Mouse (Mus musculus) skeletal muscle tissue, postnatal 0 days (tissue): ENCODE measurements around the gene Smpd1. TPM values are rescaled to one million over a fixed set of nuclear protein-coding genes. Genes with fewer than 3 reads are reported as not detected.

ENCODE experiments used
- polyA plus RNA-seq: library from polyadenylated mRNA; unstranded; fragments of >200 nt; fragmentation: Nextera tagmentation; extraction: Ambion mirVana; gene quantifications from 2 replicates; pipeline ENCODE4 v1.2.1, GENCODE M21; 2015

The Smpd1 gene
- polyA plus RNA-seq = 41.9 and 44.7 TPM in 2 replicates

GRCm38 (mm10) chr7:105554212-105554942 is at the start of gene Smpd1:
Gene Smpd1, plus strand, starts transcription at chr7:105554360.

GRCm38 (mm10) chr7:105581094-105581703 is 27.0 kb downstream of the Smpd1 start, which contains the start of gene Apbb1:
Gene Apbb1, minus strand, starts transcription at chr7:105581653.

Other genes starting within 250 kb of the Smpd1 start
- gene Olfr689, start 243.2 kb upstream of the Smpd1 start, polyA plus RNA-seq = not detected in 2 replicates
- gene Olfr690, start 220.3 kb upstream of the Smpd1 start, polyA plus RNA-seq = not detected in 2 replicates
- gene Olfr691, start 212.1 kb upstream of the Smpd1 start, polyA plus RNA-seq = not detected in 2 replicates
- gene Olfr692, start 186.1 kb upstream of the Smpd1 start, polyA plus RNA-seq = not detected in 2 replicates
- gene Gm5901, start 179.3 kb upstream of the Smpd1 start, polyA plus RNA-seq = not detected in 2 replicates
- gene Fam160a2, start 154.3 kb upstream of the Smpd1 start, polyA plus RNA-seq = 18.4 and 19.4 TPM in 2 replicates
- 0.08 TPM in 1 of 2 replicates, not detected in the other for gene Cnga4, start 149.8 kb upstream of the Smpd1 start, polyA plus RNA-seq
- gene Cckbr, start 128.6 kb upstream of the Smpd1 start, polyA plus RNA-seq = not detected in 2 replicates
- gene Cavin3, start 72.1 kb upstream of the Smpd1 start, polyA plus RNA-seq = 86.4 and 116 TPM in 2 replicates
- 15.7 and 18.3 TPM in 2 replicates for gene Apbb1, start 27.3 kb downstream of the Smpd1 start, polyA plus RNA-seq
- 0.54 and 0.94 TPM in 2 replicates for gene Hpx, start 45.8 kb downstream of the Smpd1 start, polyA plus RNA-seq
- 15.6 and 17.9 TPM in 2 replicates for gene Trim3, start 79.2 kb downstream of the Smpd1 start, polyA plus RNA-seq
- 179 and 197 TPM in 2 replicates for gene Timm10b, start 85.7 kb downstream of the Smpd1 start, polyA plus RNA-seq
- gene Arfip2, start 86.1 kb downstream of the Smpd1 start, polyA plus RNA-seq = 32.8 and 41.9 TPM in 2 replicates
- 37.9 and 39.9 TPM in 2 replicates for gene Gm45799, start 86.2 kb downstream of the Smpd1 start, polyA plus RNA-seq
- gene Dnhd1, start 96.5 kb downstream of the Smpd1 start, polyA plus RNA-seq = 0.46 and 0.71 TPM in 2 replicates
- 343 and 379 TPM in 2 replicates for gene Ilk, start 182.2 kb downstream of the Smpd1 start, polyA plus RNA-seq
- 16.4 and 21.1 TPM in 2 replicates for gene Rrp8, start 183.0 kb downstream of the Smpd1 start, polyA plus RNA-seq
- 75.4 and 75.7 TPM in 2 replicates for gene Taf10, start 190.0 kb downstream of the Smpd1 start, polyA plus RNA-seq
- 45.6 and 54.1 TPM in 2 replicates for gene Tpp1, start 197.9 kb downstream of the Smpd1 start, polyA plus RNA-seq
- 3.5 TPM in 2 replicates for gene Dchs1, start 233.3 kb downstream of the Smpd1 start, polyA plus RNA-seq